8 mouse cellular contexts compared by ENCODE assay signal in the genomic region with DNA sequence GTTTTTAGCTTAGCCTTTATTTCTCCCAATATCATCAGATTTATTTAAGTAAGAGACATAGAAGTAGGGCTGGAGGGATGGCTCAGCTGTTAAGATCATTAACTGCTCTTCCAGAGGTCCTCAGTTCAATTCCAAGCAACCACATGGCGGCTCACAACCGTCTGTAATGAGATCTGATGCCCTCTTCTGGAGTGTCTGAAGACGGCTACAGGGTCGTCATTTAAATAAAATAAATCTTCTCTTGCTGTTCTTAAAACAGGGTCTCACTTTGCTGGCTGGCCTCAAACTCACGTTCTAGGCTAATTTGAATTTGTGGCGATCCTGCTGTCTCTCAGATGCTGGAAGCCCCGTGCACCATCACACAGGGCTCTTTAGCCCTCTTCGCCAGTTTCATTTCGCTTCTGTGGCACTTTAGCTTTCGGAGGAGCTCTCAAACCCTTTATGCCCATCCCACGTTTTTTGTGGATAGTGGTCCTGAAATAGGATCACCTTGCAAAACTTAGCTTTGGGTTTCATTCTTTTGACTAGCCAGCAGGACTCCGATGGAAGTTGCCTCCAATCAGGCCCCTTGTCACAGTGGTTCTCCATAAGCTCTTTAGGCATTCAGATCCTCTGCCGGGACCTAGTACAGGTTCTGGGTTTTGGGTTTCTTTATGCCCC. TPM values are rescaled to one million over a fixed set of nuclear protein-coding genes. Genes with fewer than 3 reads are reported as not detected.
A peak's percentile ranks its signal among the peaks of the same experiment; 100 is the strongest.
DNase-seq lines count a peak whose midpoint lies in the region; ATAC-seq and TF ChIP-seq lines count a peak whose summit lies in the region.

No protein-coding gene starts in this region.

- H3K79me2 ChIP-seq in myocyte (ENCODE audit: control insufficient read depth, insufficient read depth), result no peaks in the 10 kb centered on the region

- no peak for TF ChIP-seq EP300 in ES-Bruce4 (IDR thresholded peaks at IDR 0.05; ENCODE audit: insufficient read depth, low read depth, low read length)

- ATAC-seq in kidney, embryonic 14.5 days (ENCODE audit: low FRiP score, low TSS enrichment), result peak; percentile 10; the same call in 1 of the 2 replicates
- ATAC-seq in intestine, embryonic 15.5 days, result peak; percentile 23; the same call in 1 of the 2 replicates

- no peak for DNase-seq in kidney, postnatal 4 days
- DNase-seq in embryonic facial prominence, embryonic 10.5 days (ENCODE audit: low spot score), result no peak
- DNase-seq in frontal cortex, postnatal 14 days (ENCODE audit: low spot score in 2 of 2), result no peak
- DNase-seq in spleen, postnatal 14 days (ENCODE audit: low spot score in 2 of 2), result no peak

- H3K4me3 ChIP-seq in kidney, embryonic 14.5 days (ENCODE audit: low read length), result peak overlapping the region; percentile 59
- peak overlapping the region; percentile 86 for H3K4me3 ChIP-seq in ES-Bruce4 (ENCODE audit: low read depth, low read length)
- H3K4me3 ChIP-seq in embryonic facial prominence, embryonic 10.5 days, result peak overlapping the region; percentile 69
- peak overlapping the region; percentile 65 for H3K4me3 ChIP-seq in intestine, embryonic 15.5 days (replicated peaks)
- H3K4me3 ChIP-seq in myocyte, result peak overlapping the region; percentile 31

- H3ac ChIP-seq in myocyte (ENCODE audit: control insufficient read depth, insufficient read length), result peak overlapping the region; percentile 17

- TF ChIP-seq CTCF in ES-Bruce4 (IDR thresholded peaks at IDR 0.05; ENCODE audit: low read depth, low read length), result no peak

- 14% methylated on average over 13 of the region's 13 CpGs for WGBS in kidney, embryonic 14.5 days
- WGBS in embryonic facial prominence, embryonic 10.5 days, result 14% methylated on average over 13 of the region's 13 CpGs
- 8% methylated on average over 13 of the region's 13 CpGs for WGBS in intestine, embryonic 15.5 days

- H3K36me3 ChIP-seq in kidney, embryonic 14.5 days (ENCODE audit: control insufficient read depth, insufficient read depth, low read length), result no peaks in the 10 kb centered on the region
- H3K36me3 ChIP-seq in ES-Bruce4 (ENCODE audit: control insufficient read depth, insufficient read depth, low read length, poor library complexity, severe bottlenecking) (no peaks in the 10 kb centered on the region), myocyte (ENCODE audit: control insufficient read depth, insufficient read depth) (no peaks in the 10 kb centered on the region)
- peaks cover under 1% of the 10 kb centered on the region; the same call in 1 of the 2 replicates for H3K36me3 ChIP-seq in embryonic facial prominence, embryonic 10.5 days (replicated peaks)
- H3K36me3 ChIP-seq in intestine, embryonic 15.5 days, result no peaks in the 10 kb centered on the region

- TF ChIP-seq POLR2A in ES-Bruce4 (IDR thresholded peaks at IDR 0.05; ENCODE audit: insufficient read depth, low read length) (no peak), myocyte (IDR thresholded peaks at IDR 0.05; ENCODE audit: insufficient read length, low read depth) (no peak)

- peak overlapping the region; percentile 77 for H3K4me2 ChIP-seq in kidney, embryonic 14.5 days (replicated peaks; ENCODE audit: low read depth, low read length)
- H3K4me2 ChIP-seq in intestine, embryonic 15.5 days (replicated peaks), result peak overlapping the region; percentile 89
- H3K4me2 ChIP-seq in myocyte (ENCODE audit: low read depth), result peak overlapping the region; percentile 94

- H3K4me1 ChIP-seq in kidney, embryonic 14.5 days (ENCODE audit: control insufficient read depth, insufficient read depth, low read length), result no peaks in the 10 kb centered on the region
- no peaks in the 10 kb centered on the region for H3K4me1 ChIP-seq in ES-Bruce4 (ENCODE audit: control insufficient read depth, insufficient read depth, low read length)
- H3K4me1 ChIP-seq in embryonic facial prominence, embryonic 10.5 days, result peaks cover 32% of the 10 kb centered on the region
- peaks cover 5% of the 10 kb centered on the region for H3K4me1 ChIP-seq in intestine, embryonic 15.5 days (replicated peaks)

- H3K27me3 ChIP-seq in kidney, embryonic 14.5 days (ENCODE audit: control insufficient read depth, insufficient read depth, low read length), result no peaks in the 10 kb centered on the region
- H3K27me3 ChIP-seq in ES-Bruce4 (ENCODE audit: control insufficient read depth, insufficient read depth, low read length, poor library complexity, severe bottlenecking) (no peaks in the 10 kb centered on the region), myocyte (ENCODE audit: control insufficient read depth, insufficient read depth, insufficient read length) (peaks cover 3% of the 10 kb centered on the region)
- H3K27me3 ChIP-seq in embryonic facial prominence, embryonic 10.5 days (replicated peaks; ENCODE audit: low read depth, poor library complexity, severe bottlenecking), result 0 out of 2 replicates have a peak, but pooled peaks cover 4% of the 10 kb centered on the region
- no peaks in the 10 kb centered on the region for H3K27me3 ChIP-seq in intestine, embryonic 15.5 days (replicated peaks)

- H3K27ac ChIP-seq in kidney, embryonic 14.5 days (ENCODE audit: low read depth, low read length), result peak overlapping the region; percentile 69; the same call in 1 of the 2 replicates
- peak overlapping the region; percentile 61 for H3K27ac ChIP-seq in ES-Bruce4 (ENCODE audit: insufficient read depth, low read length)
- peak overlapping the region; percentile 90 for H3K27ac ChIP-seq in embryonic facial prominence, embryonic 10.5 days (replicated peaks)
- no peak overlapping the region for H3K27ac ChIP-seq in intestine, embryonic 15.5 days

- no peaks in the 10 kb centered on the region for H3K9me3 ChIP-seq in kidney, embryonic 14.5 days (ENCODE audit: control insufficient read depth, low read length)
- no peaks in the 10 kb centered on the region for H3K9me3 ChIP-seq in ES-Bruce4 (replicated peaks; ENCODE audit: control insufficient read depth, insufficient read depth, low read length, poor library complexity, severe bottlenecking)
- H3K9me3 ChIP-seq in embryonic facial prominence, embryonic 10.5 days, result no peaks in the 10 kb centered on the region
- H3K9me3 ChIP-seq in intestine, embryonic 15.5 days, result no peaks in the 10 kb centered on the region

- H3K9ac ChIP-seq in kidney, embryonic 14.5 days (ENCODE audit: low read depth, low read length), result peak overlapping the region; percentile 71
- peak overlapping the region; percentile 88 for H3K9ac ChIP-seq in ES-Bruce4 (ENCODE audit: low read depth, poor library complexity, severe bottlenecking)
- H3K9ac ChIP-seq in intestine, embryonic 15.5 days, result peak overlapping the region; percentile 64

TF ChIP-seq in myocyte, 11 proteins besides CTCF, POLR2A, EP300 and RAD21:
- TF ChIP-seq E2F4 (IDR thresholded peaks at IDR 0.05; ENCODE audit: insufficient read depth), result no peak
- TF ChIP-seq MYOG (IDR thresholded peaks at IDR 0.05; ENCODE audit: control insufficient read depth in 1 of 3, insufficient read depth in 1 of 3, insufficient read length in 2 of 3, low read depth in 2 of 3), result no peak
- TF ChIP-seq MYOD1 (IDR thresholded peaks at IDR 0.05; ENCODE audit: control insufficient read depth in 1 of 3, insufficient read length in 2 of 3, low read depth in 2 of 3), result no peak
- no peak for TF ChIP-seq TCF12 (IDR thresholded peaks at IDR 0.05; ENCODE audit: insufficient read depth, poor library complexity, severe bottlenecking)
- no peak for TF ChIP-seq USF1 (IDR thresholded peaks at IDR 0.05; ENCODE audit: low read depth)
- TF ChIP-seq TCF3 (IDR thresholded peaks at IDR 0.05; ENCODE audit: insufficient read length, low read depth), result no peak
- TF ChIP-seq SRF (IDR thresholded peaks at IDR 0.05; ENCODE audit: control insufficient read depth, insufficient read length, low read depth), result no peak
- no peak for TF ChIP-seq CEBPB (IDR thresholded peaks at IDR 0.05; ENCODE audit: insufficient read depth, poor library complexity, severe bottlenecking)
- TF ChIP-seq MAX (IDR thresholded peaks at IDR 0.05; ENCODE audit: low read depth), result no peak
- no peak for TF ChIP-seq POLR2AphosphoS2 (IDR thresholded peaks at IDR 0.05; ENCODE audit: insufficient read length, low read depth)

RNA-seq across cellular contexts. Expression of gene Tmem106c, which starts 0.5 kb away (rescaled TPM):
- polyA plus RNA-seq in kidney, embryonic 14.5 days (2014; fragmentation: Nextera tagmentation; extraction: Ambion mirVana), result 40.9 and 44.9 TPM in 2 replicates
- polyA plus RNA-seq in ES-Bruce4 (2011; ENCODE audit: insufficient read depth, insufficient read length, low read depth, missing spikeins) (48.5 and 49.2 TPM in 2 replicates), myocyte (2012; fragmentation: generic; extraction: Trizol) (11.5 TPM)
- 36.0 and 38.1 TPM in 2 replicates for polyA plus RNA-seq in embryonic facial prominence, embryonic 10.5 days (2016; fragmentation: Nextera tagmentation; extraction: Ambion mirVana)
- polyA plus RNA-seq in intestine, embryonic 15.5 days (2015; fragmentation: Nextera tagmentation; extraction: Ambion mirVana), result 39.3 and 44.4 TPM in 2 replicates

RNA-seq across cellular contexts. Expression of gene Col2a1, which starts 41.0 kb away (rescaled TPM):
- 13.8 and 23.9 TPM in 2 replicates for polyA plus RNA-seq in kidney, embryonic 14.5 days (2014; fragmentation: Nextera tagmentation; extraction: Ambion mirVana)
- 12.9 and 13.1 TPM in 2 replicates for polyA plus RNA-seq in ES-Bruce4 (2011; ENCODE audit: insufficient read depth, insufficient read length, low read depth, missing spikeins)
- 271 and 282 TPM in 2 replicates for polyA plus RNA-seq in embryonic facial prominence, embryonic 10.5 days (2016; fragmentation: Nextera tagmentation; extraction: Ambion mirVana)
- polyA plus RNA-seq in intestine, embryonic 15.5 days (2015; fragmentation: Nextera tagmentation; extraction: Ambion mirVana), result 2.0 and 2.7 TPM in 2 replicates
- 0.01 TPM for polyA plus RNA-seq in myocyte (2012; fragmentation: generic; extraction: Trizol)

RNA-seq across cellular contexts. Expression of gene Vdr, which starts 53.0 kb away (rescaled TPM):
- polyA plus RNA-seq in kidney, embryonic 14.5 days (2014; fragmentation: Nextera tagmentation; extraction: Ambion mirVana), result 1.4 and 2.8 TPM in 2 replicates
- polyA plus RNA-seq in ES-Bruce4 (2011; ENCODE audit: insufficient read depth, insufficient read length, low read depth, missing spikeins), result 1.5 and 1.6 TPM in 2 replicates
- 0.59 and 0.82 TPM in 2 replicates for polyA plus RNA-seq in embryonic facial prominence, embryonic 10.5 days (2016; fragmentation: Nextera tagmentation; extraction: Ambion mirVana)
- 1.5 and 2.2 TPM in 2 replicates for polyA plus RNA-seq in intestine, embryonic 15.5 days (2015; fragmentation: Nextera tagmentation; extraction: Ambion mirVana)
- polyA plus RNA-seq in myocyte (2012; fragmentation: generic; extraction: Trizol), result 9.8 TPM

Comparison
In these comparisons a context has a peak if more than half of its experiments do, and no peak if none do; other contexts are left out.
1. H3K4me3 ChIP-seq: peak in every context shown above with its lines; median percentile 86 in ES-Bruce4; 69 in embryonic facial prominence, embryonic 10.5 days; 65 in intestine, embryonic 15.5 days; 59 in kidney, embryonic 14.5 days; 31 in myocyte.
2. RNA of gene Col2a1, which starts 41.0 kb away (polyA plus RNA-seq): 271 to 282 TPM in embryonic facial prominence, embryonic 10.5 days; 13.8 to 23.9 TPM in kidney, embryonic 14.5 days, 12.9 to 13.1 TPM in ES-Bruce4, 2.0 to 2.7 TPM in intestine, embryonic 15.5 days and 0.01 TPM in myocyte (single experiment); every median in the first group is over 10 times any median in the second.
3. Peak in every context shown above with its lines, with median percentiles within 50 percentile points of each other: H3K4me2 ChIP-seq and H3K9ac ChIP-seq.